Mouse (Mus musculus) liver, postnatal 0 days (tissue): ENCODE results near the gene Dqx1.

Experiments
- CTCF ChIP-seq: sonication (generic); IDR thresholded peaks from 2 replicates; pipeline ENCODE4 v1.5.1; 2016; ENCODE audit warnings: antibody characterized with exemption, low read depth
- EP300 ChIP-seq: IDR thresholded peaks from 2 replicates; pipeline ENCODE4 v1.6.1; 2016; ENCODE audit warnings: antibody characterized with exemption, low read depth, mild to moderate bottlenecking

DNA sequence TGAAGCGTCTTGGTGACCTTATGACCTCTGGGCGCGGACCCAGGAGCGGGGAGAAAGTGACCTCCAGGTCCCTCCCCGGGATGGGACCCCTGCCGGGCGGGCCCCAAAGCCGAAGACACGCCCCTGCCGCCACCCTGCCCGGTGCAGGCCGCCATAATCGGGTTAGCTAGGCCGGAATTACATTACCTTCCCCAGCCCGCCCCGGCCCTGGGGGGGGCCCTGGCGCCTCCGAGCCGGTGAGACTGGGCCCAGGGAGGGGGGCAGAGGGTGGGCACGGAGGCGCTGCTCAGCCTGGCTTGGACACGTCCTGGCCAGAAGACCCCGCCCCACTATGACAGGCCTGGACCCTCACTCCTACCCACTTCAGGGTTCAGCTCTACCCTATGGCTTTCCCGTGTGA lies 13.6 kb downstream of the Dqx1 start:
- no peak for TF ChIP-seq CTCF
- no peak for TF ChIP-seq EP300
